Mouse (Mus musculus): ENCODE results near the gene Fggy. TPM values are rescaled to one million over a fixed set of nuclear protein-coding genes. Genes with fewer than 3 reads are reported as not detected.

Fggy gene
- polyA plus RNA-seq, 1 experiment from 2014 or later, result 7.3 TPM

GRCm38 (mm10) chr4:95924210-95925184 lies 367.2 kb downstream of the Fggy start:
- Histone ChIP-seq H3K36me3 (replicated peaks) (no peaks in the 10 kb centered on the region), H3K4me1 (peaks cover 5% of the 10 kb centered on the region), H3K4me3 (no peak overlapping the region), H3K27ac (replicated peaks) (no peak overlapping the region), H3K9me3 (no peaks in the 10 kb centered on the region), H3K27me3 (replicated peaks; ENCODE audit: low read depth, poor library complexity, severe bottlenecking) (0 out of 2 replicates have a peak, but pooled peaks cover 4% of the 10 kb centered on the region)
- WGBS, result 14% methylated on average over 7 of the region's 7 CpGs
- DNase-seq (ENCODE audit: low spot score), result peak; percentile 82

- DNase-seq (ENCODE audit: low spot score), result no peak
- no peak overlapping the region for H3K4me3 ChIP-seq
- H3K36me3 ChIP-seq (replicated peaks), result no peaks in the 10 kb centered on the region
- no peaks in the 10 kb centered on the region for H3K9me3 ChIP-seq
- H3K27me3 ChIP-seq (replicated peaks; ENCODE audit: low read depth, poor library complexity, severe bottlenecking), result 0 out of 2 replicates have a peak, but pooled peaks cover 4% of the 10 kb centered on the region
- H3K4me1 ChIP-seq, result no peaks in the 10 kb centered on the region
- WGBS, result 90% methylated on average over 1 of the region's 1 CpGs
- no peak overlapping the region for H3K27ac ChIP-seq (replicated peaks)
Observed at GRCm38 (mm10) chr4:95928846-95929245, 371.5 kb downstream of the Fggy start.

GRCm38 (mm10) chr4:95929936-95930335 lies 372.6 kb downstream of the Fggy start:
- DNase-seq (ENCODE audit: low spot score), result no peak
- Histone ChIP-seq H3K4me1 (no peaks in the 10 kb centered on the region), H3K27me3 (replicated peaks; ENCODE audit: low read depth, poor library complexity, severe bottlenecking) (0 out of 2 replicates have a peak, but pooled peaks cover 4% of the 10 kb centered on the region), H3K4me3 (no peak overlapping the region), H3K36me3 (replicated peaks) (no peaks in the 10 kb centered on the region), H3K9me3 (no peaks in the 10 kb centered on the region), H3K27ac (replicated peaks) (no peak overlapping the region)
- WGBS, result 84% methylated on average over 1 of the region's 1 CpGs

DNA sequence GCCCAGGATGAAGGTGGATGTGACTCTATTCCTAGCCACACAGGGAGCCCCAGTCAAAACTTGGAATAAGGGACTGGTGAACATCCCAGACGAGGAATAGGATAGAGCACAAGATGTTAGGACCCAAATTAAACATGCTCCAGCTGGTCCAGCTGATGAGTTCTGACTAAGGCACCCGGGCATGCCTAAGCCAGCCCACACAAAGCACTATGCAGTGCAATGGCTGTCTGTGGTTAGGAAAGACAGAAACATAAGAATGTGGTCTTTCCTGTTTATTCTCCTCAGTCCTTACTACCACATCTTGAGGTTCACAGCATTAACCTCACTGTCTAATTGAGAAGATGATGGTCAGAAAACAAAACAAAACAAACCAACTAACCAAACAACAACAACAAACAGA lies 374.0 kb downstream of the Fggy start:
- Histone ChIP-seq H3K4me3 (no peak overlapping the region), H3K36me3 (replicated peaks) (no peaks in the 10 kb centered on the region), H3K27ac (replicated peaks) (no peak overlapping the region), H3K9me3 (no peaks in the 10 kb centered on the region), H3K4me1 (no peaks in the 10 kb centered on the region), H3K27me3 (replicated peaks; ENCODE audit: low read depth, poor library complexity, severe bottlenecking) (no peaks in the 10 kb centered on the region)
- 68% methylated on average over 2 of the region's 2 CpGs for WGBS
- DNase-seq (ENCODE audit: low spot score), result no peak

- Histone ChIP-seq H3K9me3 (no peaks in the 10 kb centered on the region), H3K4me3 (no peak overlapping the region), H3K36me3 (replicated peaks) (no peaks in the 10 kb centered on the region), H3K27me3 (replicated peaks; ENCODE audit: low read depth, poor library complexity, severe bottlenecking) (no peaks in the 10 kb centered on the region), H3K27ac (replicated peaks) (no peak overlapping the region), H3K4me1 (no peaks in the 10 kb centered on the region)
- WGBS, result 89% methylated on average over 9 of the region's 9 CpGs
- DNase-seq (ENCODE audit: low spot score), result no peak
Observed at GRCm38 (mm10) chr4:95933801-95934356, 376.6 kb downstream of the Fggy start.

- DNase-seq (ENCODE audit: low spot score), result no peak
- no peaks in the 10 kb centered on the region for H3K36me3 ChIP-seq (replicated peaks)
Observed at GRCm38 (mm10) chr4:95934384-95935035, 377.2 kb downstream of the Fggy start.

DNA sequence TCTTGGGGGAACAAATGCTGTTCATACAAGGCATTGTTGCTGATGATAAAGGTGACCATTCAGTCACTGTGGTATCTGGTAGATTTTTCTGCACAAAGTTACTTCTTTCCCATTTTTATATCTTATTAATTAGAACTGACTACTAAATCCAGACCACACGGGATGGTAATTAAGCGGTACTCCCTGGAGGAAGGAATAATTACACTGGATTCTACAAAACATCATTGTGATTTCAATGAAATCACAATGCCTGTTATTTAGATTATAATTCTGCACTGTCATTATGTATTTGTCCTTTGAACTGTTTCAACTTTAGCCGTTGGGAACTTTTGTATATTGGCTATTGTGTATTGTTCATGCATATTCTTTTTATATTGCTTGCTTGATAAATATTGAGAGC lies 381.4 kb downstream of the Fggy start:
- H3K4me3 ChIP-seq, result no peak overlapping the region
- H3K36me3 ChIP-seq (replicated peaks), result no peaks in the 10 kb centered on the region
- H3K27ac ChIP-seq (replicated peaks), result no peak overlapping the region
- DNase-seq (ENCODE audit: low spot score), result no peak
- no peaks in the 10 kb centered on the region for H3K4me1 ChIP-seq
- H3K27me3 ChIP-seq (replicated peaks; ENCODE audit: low read depth, poor library complexity, severe bottlenecking), result no peaks in the 10 kb centered on the region
- no peaks in the 10 kb centered on the region for H3K9me3 ChIP-seq
- 74% methylated on average over 3 of the region's 3 CpGs for WGBS

More at GRCm38 (mm10) chr4:95934384-95935035, 377.2 kb downstream of the Fggy start:
- H3K9me3 ChIP-seq, result no peaks in the 10 kb centered on the region
- no peak overlapping the region for H3K4me3 ChIP-seq
- H3K27me3 ChIP-seq (replicated peaks; ENCODE audit: low read depth, poor library complexity, severe bottlenecking), result no peaks in the 10 kb centered on the region
- H3K4me1 ChIP-seq, result no peaks in the 10 kb centered on the region
- no peak overlapping the region for H3K27ac ChIP-seq (replicated peaks)
- 83% methylated on average over 4 of the region's 4 CpGs for WGBS

- 81% methylated on average over 1 of the region's 1 CpGs for WGBS
- H3K9me3 ChIP-seq, result no peaks in the 10 kb centered on the region
Observed at GRCm38 (mm10) chr4:95947896-95948295, 390.6 kb downstream of the Fggy start.

DNA sequence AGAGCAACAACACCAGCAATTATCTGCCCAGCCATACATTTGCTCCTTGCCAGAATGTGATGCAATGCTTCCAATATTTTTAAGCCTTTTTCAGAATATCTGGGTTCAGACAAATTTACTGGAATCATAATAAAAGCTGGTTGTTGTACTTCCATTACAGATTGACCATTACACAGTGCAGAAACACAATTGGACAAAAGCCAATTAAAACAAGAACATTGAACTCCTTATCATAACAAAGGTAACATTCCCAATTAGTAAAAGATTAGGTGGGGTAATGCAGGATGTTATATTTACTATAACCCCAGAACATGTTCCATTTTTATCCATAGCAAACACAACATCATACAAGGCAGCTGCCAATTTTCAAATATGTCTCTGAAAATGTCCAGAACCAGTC lies 396.0 kb downstream of the Fggy start:
- Histone ChIP-seq H3K36me3 (replicated peaks) (no peaks in the 10 kb centered on the region), H3K9me3 (no peaks in the 10 kb centered on the region), H3K27ac (replicated peaks) (no peak overlapping the region), H3K27me3 (replicated peaks; ENCODE audit: low read depth, poor library complexity, severe bottlenecking) (no peaks in the 10 kb centered on the region), H3K4me1 (no peaks in the 10 kb centered on the region), H3K4me3 (no peak overlapping the region)
- no peak for DNase-seq (ENCODE audit: low spot score)

More at GRCm38 (mm10) chr4:95947896-95948295, 390.6 kb downstream of the Fggy start:
- no peaks in the 10 kb centered on the region for H3K36me3 ChIP-seq (replicated peaks)
- H3K4me3 ChIP-seq, result no peak overlapping the region
- no peaks in the 10 kb centered on the region for H3K4me1 ChIP-seq
- no peaks in the 10 kb centered on the region for H3K27me3 ChIP-seq (replicated peaks; ENCODE audit: low read depth, poor library complexity, severe bottlenecking)
- no peak overlapping the region for H3K27ac ChIP-seq (replicated peaks)
- DNase-seq (ENCODE audit: low spot score), result no peak

DNA sequence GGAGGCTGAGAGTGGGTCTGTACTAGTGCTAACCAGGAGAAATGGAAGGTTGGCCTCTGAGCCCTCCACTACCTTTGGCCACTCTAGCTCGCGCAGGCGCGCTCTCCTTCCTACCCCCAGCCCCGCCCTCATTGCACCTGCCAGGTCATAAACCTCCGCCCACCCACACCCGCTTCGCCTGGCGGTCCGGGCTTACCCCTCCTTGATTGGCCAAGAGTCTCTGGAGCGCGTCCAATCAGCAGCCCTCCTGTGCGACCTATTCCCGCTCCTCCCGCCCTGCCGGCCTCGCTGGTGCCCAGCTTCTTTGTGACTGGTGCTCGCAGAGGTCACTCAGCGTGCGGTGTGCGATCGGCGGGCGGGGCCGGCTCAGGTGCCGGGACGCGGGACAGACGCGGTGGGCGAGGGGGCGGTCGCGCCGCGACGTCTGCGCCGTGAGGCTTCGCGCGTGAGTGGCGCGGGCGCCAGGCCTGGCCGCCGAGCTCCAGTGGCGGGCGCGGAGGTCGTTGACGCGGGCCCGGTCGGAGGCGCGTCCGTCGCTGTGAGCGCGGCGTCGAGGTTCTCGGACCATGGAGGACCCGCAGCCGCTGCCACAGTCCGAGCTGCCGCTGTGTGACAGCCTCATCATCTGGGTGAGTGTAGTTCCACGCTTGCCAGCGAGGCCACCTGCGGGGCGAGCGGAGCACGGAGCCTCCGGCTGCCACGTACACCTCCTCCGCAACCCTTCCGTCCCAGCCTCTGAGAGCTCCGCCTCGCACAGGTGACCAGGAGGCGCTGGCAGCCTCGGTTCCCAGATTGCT lies 409.8 kb downstream of the Fggy start, which contains the start of gene Hook1:
Gene Hook1, plus strand, starts transcription at position 313 of the 797 bp plus-strand sequence.
- peak within 1 kb of the TSS; percentile 80 for H3K4me3 ChIP-seq
- H3K27ac ChIP-seq (replicated peaks), result peak within 1 kb of the TSS; percentile 85
- under 1% methylated on average over 82 of the region's 82 CpGs for WGBS
- H3K9me3 ChIP-seq, result no peaks in the 10 kb centered on the region
- peaks cover 13% of the 10 kb centered on the region; the same call in 1 of the 2 replicates for H3K4me1 ChIP-seq
- DNase-seq (ENCODE audit: low spot score), result peak; percentile 95
- H3K36me3 ChIP-seq (replicated peaks), result no peaks in the 10 kb centered on the region
- peaks cover 17% of the 10 kb centered on the region for H3K27me3 ChIP-seq (replicated peaks; ENCODE audit: low read depth, poor library complexity, severe bottlenecking)
